Mouse (Mus musculus): ENCODE data around the gene Fastkd3. TPM values are rescaled to one million over a fixed set of nuclear protein-coding genes. Genes with fewer than 3 reads are reported as not detected.

Gene Fastkd3
- total and polyA plus RNA-seq, 3 experiments = 18.8 to 21.5 TPM; not detected in 1

GRCm38 (mm10) chr13:68607652-68608405 is 25.8 kb downstream of the Fastkd3 start:
- H3K79me2 ChIP-seq (ENCODE audit: control insufficient read depth, insufficient read depth, low read length, poor library complexity) = no peaks in the 10 kb centered on the region
- no peaks in the 10 kb centered on the region for H3K27me3 ChIP-seq (ENCODE audit: control insufficient read depth in 1 of 2, insufficient read depth in 2 of 2, low read length in 2 of 2)
- no peak overlapping the region for H3K4me3 ChIP-seq (ENCODE audit: control insufficient read depth in 1 of 2, insufficient read depth in 1 of 2, low read depth in 2 of 2, low read length in 2 of 2)
- H3K9ac ChIP-seq (ENCODE audit: control insufficient read depth, low read depth, low read length, poor library complexity, severe bottlenecking) = no peak overlapping the region
- no peak for TF ChIP-seq UBTF (IDR thresholded peaks at IDR 0.05; ENCODE audit: borderline replicate concordance, insufficient read depth, low read depth, low read length)
- no peak for TF ChIP-seq TAL1 (IDR thresholded peaks at IDR 0.05; ENCODE audit: low read length)
- TF ChIP-seq TBP (IDR thresholded peaks at IDR 0.05; ENCODE audit: low read depth, low read length) = no peak
- no peak for TF ChIP-seq JUND (IDR thresholded peaks at IDR 0.05; ENCODE audit: low read depth, low read length)
- no peak for TF ChIP-seq MAZ (IDR thresholded peaks at IDR 0.05; ENCODE audit: low read depth, low read length)
- no peak for TF ChIP-seq EP300 (IDR thresholded peaks at IDR 0.05; ENCODE audit: low read depth in 1 of 2, low read length in 2 of 2)
- no peak for TF ChIP-seq ZKSCAN1 (IDR thresholded peaks at IDR 0.05; ENCODE audit: low read depth, low read length)
- TF ChIP-seq ZNF384 (IDR thresholded peaks at IDR 0.05; ENCODE audit: low read depth, low read length) = no peak
- no peak for TF ChIP-seq ELF1 (IDR thresholded peaks at IDR 0.05; ENCODE audit: low read depth, low read length)
- TF ChIP-seq POLR2AphosphoS2 (IDR thresholded peaks at IDR 0.05; ENCODE audit: low read length) = no peak
- no peak for TF ChIP-seq MYC (IDR thresholded peaks at IDR 0.05; ENCODE audit: low read depth, low read length)
- no peaks in the 10 kb centered on the region for H3K36me3 ChIP-seq (ENCODE audit: control insufficient read depth in 1 of 2, insufficient read depth in 2 of 2, low read length in 2 of 2)
- no peak overlapping the region for H3K27ac ChIP-seq (ENCODE audit: control insufficient read depth, low read depth, low read length)
- H3K4me1 ChIP-seq (ENCODE audit: control insufficient read depth in 1 of 2, insufficient read depth in 2 of 2, low read length in 2 of 2) = no peaks in the 10 kb centered on the region
- DNase-seq (ENCODE audit: low read depth, low spot score) = no peak
- H3K9me3 ChIP-seq (replicated peaks; ENCODE audit: insufficient read depth, low read length) = no peaks in the 10 kb centered on the region

- Histone ChIP-seq H3K79me2 (ENCODE audit: control insufficient read depth, insufficient read depth, low read length, poor library complexity) (no peaks in the 10 kb centered on the region), H3K36me3 (ENCODE audit: control insufficient read depth in 1 of 2, insufficient read depth in 2 of 2, low read length in 2 of 2) (no peaks in the 10 kb centered on the region), H3K4me3 (ENCODE audit: control insufficient read depth in 1 of 2, insufficient read depth in 1 of 2, low read depth in 2 of 2, low read length in 2 of 2) (no peak overlapping the region), H3K27ac (ENCODE audit: control insufficient read depth, low read depth, low read length) (no peak overlapping the region), H3K4me1 (ENCODE audit: control insufficient read depth in 1 of 2, insufficient read depth in 2 of 2, low read length in 2 of 2) (no peaks in the 10 kb centered on the region), H3K9me3 (replicated peaks; ENCODE audit: insufficient read depth, low read length) (no peaks in the 10 kb centered on the region), H3K27me3 (ENCODE audit: control insufficient read depth in 1 of 2, insufficient read depth in 2 of 2, low read length in 2 of 2) (no peaks in the 10 kb centered on the region), H3K9ac (ENCODE audit: control insufficient read depth, low read depth, low read length, poor library complexity, severe bottlenecking) (no peak overlapping the region)
- no peak for DNase-seq (ENCODE audit: low read depth, low spot score)
- no peak for TF ChIP-seq USF1 (IDR thresholded peaks at IDR 0.05; ENCODE audit: low read depth, low read length)
- TF ChIP-seq NELFE (IDR thresholded peaks at IDR 0.05; ENCODE audit: low read depth, low read length) = no peak
- no peak for TF ChIP-seq ZNF384 (IDR thresholded peaks at IDR 0.05; ENCODE audit: low read depth, low read length)
Observed at GRCm38 (mm10) chr13:68622792-68623191, 40.8 kb downstream of the Fastkd3 start.

- TF ChIP-seq ETS1 (IDR thresholded peaks at IDR 0.05; ENCODE audit: low read depth, low read length) (no peak), KAT2A (conservative IDR thresholded peaks at IDR 0.05; ENCODE audit: low read depth, low read length) (no peak), POLR2AphosphoS5 (IDR thresholded peaks at IDR 0.05; ENCODE audit: borderline replicate concordance, low read depth, low read length) (no peak)
Observed at GRCm38 (mm10) chr13:68627041-68627440, 45.0 kb downstream of the Fastkd3 start.

More at GRCm38 (mm10) chr13:68627041-68627440, 45.0 kb downstream of the Fastkd3 start:
- no peak overlapping the region for H3K27ac ChIP-seq (ENCODE audit: control insufficient read depth, low read depth, low read length)
- no peaks in the 10 kb centered on the region for H3K27me3 ChIP-seq (ENCODE audit: control insufficient read depth in 1 of 2, insufficient read depth in 2 of 2, low read length in 2 of 2)
- no peak for DNase-seq (ENCODE audit: low read depth, low spot score)
- no peaks in the 10 kb centered on the region for H3K79me2 ChIP-seq (ENCODE audit: control insufficient read depth, insufficient read depth, low read length, poor library complexity)
- H3K36me3 ChIP-seq (ENCODE audit: control insufficient read depth in 1 of 2, insufficient read depth in 2 of 2, low read length in 2 of 2) = no peaks in the 10 kb centered on the region
- H3K9ac ChIP-seq (ENCODE audit: control insufficient read depth, low read depth, low read length, poor library complexity, severe bottlenecking) = no peak overlapping the region
- H3K9me3 ChIP-seq (replicated peaks; ENCODE audit: insufficient read depth, low read length) = no peaks in the 10 kb centered on the region
- no peak overlapping the region for H3K4me3 ChIP-seq (ENCODE audit: control insufficient read depth in 1 of 2, insufficient read depth in 1 of 2, low read depth in 2 of 2, low read length in 2 of 2)
- no peaks in the 10 kb centered on the region for H3K4me1 ChIP-seq (ENCODE audit: control insufficient read depth in 1 of 2, insufficient read depth in 2 of 2, low read length in 2 of 2)

Data from MEL (cell line).